Mouse (Mus musculus) testis, adult 2 months (tissue): ENCODE results near the gene Mycn.

Experiments used
- CTCF ChIP-seq: fragments of 200-500 bp; IDR thresholded peaks from 2 replicates; pipeline ENCODE4 v1.5.1; 2012; ENCODE audit warnings: low read depth, mild to moderate bottlenecking, inconsistent platforms, low read length, moderate library complexity; ENCODE audit not compliant: control insufficient read depth, insufficient read depth, insufficient replicate concordance
- POLR2A ChIP-seq: fragments of 200-500 bp; IDR thresholded peaks from 2 replicates; pipeline ENCODE4 v1.6.1; 2012; ENCODE audit warnings: low read depth, mild to moderate bottlenecking, inconsistent platforms, low read length, moderate library complexity; ENCODE audit not compliant: control insufficient read depth

DNA sequence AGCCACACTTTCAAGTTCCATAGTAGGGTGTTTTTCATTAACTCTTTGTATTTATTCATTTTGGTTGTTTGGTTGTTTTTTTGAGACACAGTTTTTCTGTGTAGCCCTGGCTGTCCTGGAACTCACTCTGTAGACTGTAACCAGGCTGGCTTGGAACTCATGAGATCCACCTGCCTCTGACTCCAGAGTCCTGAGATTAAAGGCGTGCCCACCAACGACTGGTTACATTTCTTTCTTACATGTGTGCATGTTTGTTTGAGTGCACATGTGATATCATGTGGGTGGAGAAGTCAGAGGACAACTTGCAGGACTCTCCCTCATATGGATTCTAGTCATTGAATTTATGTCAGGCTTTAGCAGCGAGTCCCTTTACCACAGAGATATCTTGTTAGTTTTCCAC, 23.1 kb upstream of the Mycn start:
- TF ChIP-seq CTCF (no peak), POLR2A (no peak)
